Mouse (Mus musculus) testis, adult 2 months (tissue): Measurements from ENCODE around the gene Nckap5.

Experiments used
- CTCF ChIP-seq: fragments of 200-500 bp; IDR thresholded peaks from 2 replicates; pipeline ENCODE4 v1.5.1; 2012; ENCODE audit warnings: low read depth, mild to moderate bottlenecking, inconsistent platforms, low read length, moderate library complexity; ENCODE audit not compliant: control insufficient read depth, insufficient read depth, insufficient replicate concordance
- POLR2A ChIP-seq: fragments of 200-500 bp; IDR thresholded peaks from 2 replicates; pipeline ENCODE4 v1.6.1; 2012; ENCODE audit warnings: low read depth, mild to moderate bottlenecking, inconsistent platforms, low read length, moderate library complexity; ENCODE audit not compliant: control insufficient read depth

GRCm38 (mm10) chr1:126149966-126150365 is 680.6 kb downstream of the Nckap5 start:
- TF ChIP-seq POLR2A (no peak), CTCF (no peak)
